Mouse (Mus musculus): Measurements from ENCODE around the gene Zfp811.
"Not testable (repeated sequence)": the region's sequence is repeated elsewhere in the genome, so short reads cannot be mapped to it uniquely, and the experiment has no call there.

The Zfp811 gene

GRCm38 (mm10) chr17:32809544-32810374 is at the start of gene Zfp811:
Gene Zfp811, minus strand, starts transcription at chr17:32809931.
- peak; percentile 25 to 64 for DNase-seq (ENCODE audit: low spot score in 2 of 2)

- not testable (repeated sequence) for DNase-seq (ENCODE audit: low spot score in 2 of 2)
Measured at GRCm38 (mm10) chr17:32856713-32857112, 47.0 kb upstream of the Zfp811 start.

GRCm38 (mm10) chr17:32851581-32851980 is 41.9 kb upstream of the Zfp811 start:
- DNase-seq (ENCODE audit: low spot score in 2 of 2) = no peak

DNA sequence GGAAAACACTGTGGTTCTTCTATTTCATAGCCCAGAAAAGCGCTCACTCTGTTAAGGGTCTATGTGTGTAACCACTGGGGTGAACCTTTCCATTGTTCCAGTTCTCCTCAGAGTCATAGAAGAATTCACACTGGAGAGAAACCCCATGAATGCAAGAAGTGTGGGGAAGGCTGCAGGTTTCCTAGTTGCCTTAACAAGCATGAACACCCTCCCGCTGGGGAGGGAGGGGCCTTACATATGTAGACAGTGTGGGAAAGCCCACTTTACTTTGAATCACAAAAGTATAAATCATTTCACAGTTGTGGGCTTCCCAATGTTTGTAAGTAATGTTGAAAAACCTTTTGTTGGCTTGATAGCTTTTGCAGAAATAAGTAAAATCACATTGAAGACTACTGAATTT is 31.7 kb upstream of the Zfp811 start:
- DNase-seq (ENCODE audit: low spot score in 2 of 2) = no peak

- no peak for DNase-seq (ENCODE audit: low spot score in 2 of 2)
Measured at GRCm38 (mm10) chr17:32839083-32839802, 29.5 kb upstream of the Zfp811 start.

GRCm38 (mm10) chr17:32830418-32830782 is 20.7 kb upstream of the Zfp811 start:
- no peak for DNase-seq (ENCODE audit: low spot score in 2 of 2)

- DNase-seq (ENCODE audit: low spot score in 2 of 2) = peak; percentile 69 to 90
Measured at GRCm38 (mm10) chr17:32829540-32830417, 20.0 kb upstream of the Zfp811 start, which contains the start of gene Zfp799. Gene Zfp799, minus strand, starts transcription at chr17:32830261.

GRCm38 (mm10) chr17:32816074-32816784 is 6.5 kb upstream of the Zfp811 start:
- no peak for DNase-seq (ENCODE audit: low spot score in 2 of 2)

GRCm38 (mm10) chr17:32814136-32814535 is 4.4 kb upstream of the Zfp811 start:
- no peak for DNase-seq (ENCODE audit: low spot score in 2 of 2)

DNA sequence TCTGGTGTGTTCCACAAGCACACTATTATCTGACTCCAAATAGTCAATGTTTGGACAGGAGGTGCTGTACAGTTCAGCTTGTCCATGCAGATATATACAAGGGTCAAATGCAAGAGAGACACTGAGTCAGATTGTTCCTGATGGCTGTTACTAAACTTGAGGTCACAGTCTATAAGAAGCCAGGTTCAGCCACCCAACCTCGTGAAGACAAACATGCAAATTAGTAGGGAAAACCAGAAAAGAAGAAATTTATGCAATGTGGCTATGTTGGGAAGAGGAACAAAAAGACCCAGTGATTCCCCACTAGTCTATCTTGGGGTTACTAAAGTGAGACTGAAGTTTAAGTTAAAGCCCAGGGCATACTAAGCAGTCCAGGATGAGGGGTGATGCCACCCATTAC is 917 bp upstream of the Zfp811 start:
- no peak for DNase-seq (ENCODE audit: low spot score in 2 of 2)

GRCm38 (mm10) chr17:32808921-32809320 is 810 bp downstream of the Zfp811 start:
- no peak for DNase-seq (ENCODE audit: low spot score in 2 of 2)

GRCm38 (mm10) chr17:32789244-32789643 is 20.5 kb downstream of the Zfp811 start:
- DNase-seq (ENCODE audit: low spot score in 2 of 2) = no peak

DNA sequence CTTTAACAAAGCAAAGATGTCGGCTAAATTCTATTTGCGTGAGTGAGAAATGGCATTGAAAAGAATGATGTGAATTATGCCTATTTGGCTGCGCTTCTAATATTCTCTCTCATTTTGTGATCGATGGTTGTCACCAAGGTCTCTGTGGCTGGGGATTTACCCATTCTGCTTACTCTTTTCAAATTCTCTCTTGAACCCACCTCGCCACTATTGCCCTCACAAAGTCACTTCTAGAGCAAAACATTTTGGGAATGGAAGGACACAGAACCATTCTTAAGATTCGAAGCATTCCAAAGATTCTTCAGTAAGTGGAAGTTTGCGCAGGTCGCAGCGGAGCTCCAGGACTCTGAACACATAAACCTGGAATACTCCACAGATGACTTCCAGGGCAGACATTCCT is 21.2 kb downstream of the Zfp811 start:
- DNase-seq (ENCODE audit: low spot score in 2 of 2) = no peak

GRCm38 (mm10) chr17:32788094-32788559 is 21.6 kb downstream of the Zfp811 start, which contains the start of gene Zfp871:
Gene Zfp871, minus strand, starts transcription at chr17:32788287.
- peak; percentile 85 to 95 for DNase-seq (ENCODE audit: low spot score in 2 of 2)

- DNase-seq (ENCODE audit: low spot score in 2 of 2) = no peak
Measured at GRCm38 (mm10) chr17:32787436-32788093, 22.2 kb downstream of the Zfp811 start.

DNA sequence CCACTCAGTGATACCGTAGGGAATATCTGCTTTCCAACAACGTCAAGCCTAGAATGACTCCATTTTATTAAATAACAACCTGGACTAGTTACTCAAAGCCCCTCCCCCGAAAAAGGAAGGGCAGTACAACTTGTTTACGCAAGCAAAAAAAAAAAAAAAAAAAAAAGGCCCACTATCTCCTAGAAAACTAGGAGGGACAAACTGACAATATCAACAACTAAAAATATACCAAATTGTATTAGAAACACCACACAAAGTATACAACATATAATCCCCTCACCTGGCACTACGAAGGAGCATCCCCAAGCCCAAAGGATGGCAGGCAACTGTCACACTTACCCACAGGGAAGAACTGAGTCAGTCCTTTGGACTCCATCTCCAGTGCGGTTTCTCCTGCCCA is 22.8 kb downstream of the Zfp811 start:
- DNase-seq (ENCODE audit: low spot score in 2 of 2) = no peak

DNA sequence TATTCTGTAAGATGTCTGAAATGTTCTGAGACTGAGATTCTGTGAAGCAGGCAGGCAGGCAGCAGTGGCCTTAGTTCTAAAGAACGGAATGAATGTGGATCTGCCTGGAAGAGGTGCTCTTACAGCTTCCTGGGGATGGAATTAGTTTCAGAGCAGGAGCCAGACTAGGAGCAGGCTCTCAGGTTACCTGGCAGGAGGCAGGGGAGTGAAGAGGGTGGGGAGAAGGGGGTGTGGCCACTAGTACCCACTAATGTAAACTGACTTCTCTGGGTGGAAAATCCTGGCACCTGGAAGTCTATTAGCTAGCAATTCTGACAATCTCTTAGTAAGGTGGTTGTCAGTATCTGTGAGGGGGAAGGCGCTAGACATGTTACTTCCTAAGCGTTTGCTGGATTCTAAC is 24.1 kb downstream of the Zfp811 start:
- no peak for DNase-seq (ENCODE audit: low spot score in 2 of 2)

DNA sequence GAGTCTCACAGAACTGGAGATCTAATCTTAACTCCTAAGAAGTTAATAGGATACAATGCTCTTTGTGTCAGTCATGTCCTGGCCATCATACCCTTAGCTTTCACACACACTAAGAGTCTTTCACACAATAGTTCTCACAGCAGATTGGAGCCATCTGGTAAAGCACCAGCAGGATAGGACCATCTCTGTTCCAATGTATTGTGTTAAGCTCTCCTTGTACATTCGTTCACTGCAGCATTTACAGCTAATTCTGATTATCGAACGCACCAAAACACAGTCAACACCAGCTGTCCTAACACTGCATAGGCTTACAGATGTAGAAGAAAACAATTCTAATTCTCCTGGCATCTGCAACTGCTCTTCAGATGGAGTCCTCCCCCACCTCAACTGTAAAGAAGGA is 32.2 kb downstream of the Zfp811 start:
- no peak for DNase-seq (ENCODE audit: low spot score in 2 of 2)

DNA sequence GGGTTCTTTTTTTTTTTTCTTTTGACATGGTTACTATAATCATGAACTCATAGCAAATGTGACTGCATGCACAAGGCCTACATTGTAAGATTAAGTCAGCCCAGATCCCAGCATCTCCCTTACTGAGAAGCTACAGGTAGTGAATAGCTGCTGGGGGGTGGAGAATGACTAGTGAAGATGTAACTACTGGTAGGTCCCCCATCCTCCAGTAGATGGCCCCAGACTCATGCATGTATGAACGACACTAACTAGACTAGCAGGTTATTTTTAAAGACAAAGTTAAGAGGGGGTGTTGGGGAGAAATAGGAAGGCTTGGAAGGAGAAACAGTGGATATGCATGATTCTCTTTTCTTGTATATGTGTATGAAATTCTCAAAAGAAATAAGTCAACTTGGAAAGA is 38.5 kb downstream of the Zfp811 start:
- DNase-seq (ENCODE audit: low spot score in 2 of 2) = no peak

DNA sequence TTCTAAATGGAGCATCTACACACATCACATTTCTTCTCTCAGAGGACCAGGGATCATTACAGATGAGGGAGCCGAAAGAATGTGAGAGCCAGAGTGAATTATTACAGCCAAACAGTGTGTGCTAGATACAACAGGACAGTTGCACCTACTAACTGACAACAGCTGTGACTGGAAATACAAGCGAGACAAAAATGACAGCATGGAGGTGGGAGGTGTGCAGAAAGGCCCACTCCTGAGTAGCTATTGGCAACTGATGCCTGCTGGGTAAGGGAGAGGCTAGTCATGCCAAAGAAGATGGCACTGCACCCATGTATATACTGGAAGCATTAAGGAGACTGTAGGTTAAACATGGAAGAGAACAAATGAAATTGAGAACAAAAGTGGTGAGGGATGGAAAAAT is 43.3 kb downstream of the Zfp811 start:
- peak; percentile 10 to 31 for DNase-seq (ENCODE audit: low spot score in 2 of 2)

DNA sequence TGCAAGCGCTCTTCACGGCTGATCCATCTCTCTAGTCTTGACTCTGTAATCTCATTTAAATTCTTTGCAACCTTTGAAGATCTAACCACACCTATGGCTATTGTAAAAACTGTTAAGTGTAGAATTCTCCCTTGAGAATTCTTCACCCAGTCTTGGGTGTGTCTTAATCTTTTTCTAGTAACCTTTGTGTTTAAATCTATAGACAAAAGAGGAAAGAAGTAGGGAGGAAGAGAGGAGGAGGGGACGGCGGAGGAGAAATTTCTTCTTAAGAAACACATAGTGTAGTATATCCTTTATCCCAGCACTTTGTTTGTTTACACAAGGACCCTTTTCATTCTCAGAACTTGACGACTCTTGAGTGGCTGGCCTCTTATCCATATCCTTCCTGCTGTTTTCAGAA is 52.4 kb downstream of the Zfp811 start:
- no peak for DNase-seq (ENCODE audit: low spot score in 2 of 2)

All from left cerebral cortex, adult 9 months (tissue).